Mouse (Mus musculus) heart, adult 2 months (tissue): ENCODE measurements around the gene Traf3ip1. TPM values are rescaled to one million over a fixed set of nuclear protein-coding genes. Genes with fewer than 3 reads are reported as not detected.

ENCODE experiments used
- DNase-seq, 2 experiments: peaks; one replicate each; pipeline ENCODE4 v3.0.0; 2021
- H3K27ac ChIP-seq: fragments of 200-600 bp; 2 replicates; pipeline ENCODE4 v1.8.1; 2022
- H3K27me3 ChIP-seq: fragments of 200-500 bp; 2 replicates; pipeline ENCODE4 v1.6.1; 2012; ENCODE audit warnings: mild to moderate bottlenecking, low read length, inconsistent platforms, mixed read lengths; ENCODE audit not compliant: control insufficient read depth, insufficient read depth
- H3K36me3 ChIP-seq: fragments of 200-500 bp; 2 replicates; pipeline ENCODE4 v1.6.1; 2012; ENCODE audit warnings: low read length, inconsistent platforms; ENCODE audit not compliant: control insufficient read depth, insufficient read depth
- H3K4me1 ChIP-seq: fragments of 200-500 bp; 2 replicates; pipeline ENCODE4 v1.6.1; 2011; ENCODE audit warnings: low read length; ENCODE audit not compliant: control insufficient read depth, insufficient read depth
- H3K4me3 ChIP-seq: fragments of 200-600 bp; 2 replicates; pipeline ENCODE4 v1.8.1; 2022
- H3K79me2 ChIP-seq: fragments of 200-500 bp; replicated peaks from 2 replicates; pipeline ENCODE4 v1.6.1; 2012; ENCODE audit warnings: mild to moderate bottlenecking, inconsistent platforms, low read length, moderate library complexity, mixed read lengths; ENCODE audit not compliant: control insufficient read depth, insufficient read depth
- H3K9ac ChIP-seq: fragments of 200-500 bp; 2 replicates; pipeline ENCODE4 v1.6.1; 2012; ENCODE audit warnings: low read depth, mild to moderate bottlenecking, control low read depth, inconsistent platforms, low read length, mixed read lengths
- CTCF ChIP-seq: fragments of 200-600 bp; IDR thresholded peaks from 2 replicates; pipeline ENCODE4 v1.8.1; 2022; ENCODE audit warnings: antibody characterized with exemption, mild to moderate bottlenecking, moderate library complexity
- EP300 ChIP-seq: fragments of 200-500 bp; IDR thresholded peaks from 2 replicates; pipeline ENCODE4 v1.6.1; 2011; ENCODE audit warnings: low read depth, low read length, control low read depth; ENCODE audit not compliant: insufficient read depth
- POLR2A ChIP-seq: fragments of 200-500 bp; IDR thresholded peaks from 2 replicates; pipeline ENCODE4 v1.6.1; 2011; ENCODE audit warnings: mild to moderate bottlenecking, low read depth, low read length, control low read depth; ENCODE audit not compliant: insufficient read depth
- WGBS: fragments of 180-500 bp; shearing (Covaris S2); methylation state at CpG from one replicate; pipeline ENCODE4 v1.1.7; 2018; 5-methylcytosine and 5-hydroxymethylcytosine counted together
- intact Hi-C: fragments of 180-260 bp; cut with DNase I; formaldehyde crosslinking; loops from one replicate; pipeline ENCODE4 v1.15.1; 2025
- polyA plus RNA-seq: library from polyadenylated mRNA; depleted of rRNA; stranded (reverse); fragments of >200 nt; gene quantifications from 2 replicates; pipeline ENCODE4 v1.2.3, GENCODE M21; 2012
- total RNA-seq, 2 experiments: library from RNA; stranded (reverse); gene quantifications; 2 replicates each; pipeline ENCODE4 v1.2.3; 2021

The Traf3ip1 gene
- total and polyA plus RNA-seq, 3 experiments: 5.0 to 5.1 (median 5.0) TPM

DNA sequence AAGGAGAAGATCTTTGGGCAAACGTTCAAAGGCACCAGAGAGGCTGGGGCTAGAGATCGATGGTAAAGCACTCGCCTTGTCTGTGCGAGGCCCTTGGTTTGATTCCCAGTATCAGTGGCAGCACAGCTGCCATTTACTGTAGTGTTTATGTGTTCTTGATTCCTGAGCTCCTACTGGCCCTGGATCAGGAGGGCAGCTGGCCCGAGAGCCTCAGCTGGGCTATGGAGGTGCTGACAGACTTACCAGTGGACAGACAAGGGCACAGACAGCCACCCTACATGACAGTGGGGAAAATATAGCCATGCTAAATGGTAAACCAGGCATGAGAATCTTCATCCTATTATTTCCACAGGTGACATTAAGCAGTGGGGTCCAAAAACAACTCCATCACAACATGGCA lies 43.6 kb upstream of the Traf3ip1 start:
- WGBS: 66% methylated on average over 5 of the region's 5 CpGs
- H3K79me2 ChIP-seq: 0 out of 2 replicates have a peak, but pooled peaks cover 2% of the 10 kb centered on the region
- peaks cover 34% of the 10 kb centered on the region for H3K4me1 ChIP-seq
- no peak overlapping the region for H3K9ac ChIP-seq
- TF ChIP-seq EP300 (no peak), POLR2A (no peak), CTCF (no peak)
- peak in 1 of 2 experiments; percentile 40 for DNase-seq
- H3K36me3 ChIP-seq: peaks cover 12% of the 10 kb centered on the region
- intact Hi-C loops: no loop called here
- H3K27ac ChIP-seq: peak overlapping the region; percentile 36
- no peaks in the 10 kb centered on the region for H3K27me3 ChIP-seq
- H3K4me3 ChIP-seq: no peak overlapping the region

DNA sequence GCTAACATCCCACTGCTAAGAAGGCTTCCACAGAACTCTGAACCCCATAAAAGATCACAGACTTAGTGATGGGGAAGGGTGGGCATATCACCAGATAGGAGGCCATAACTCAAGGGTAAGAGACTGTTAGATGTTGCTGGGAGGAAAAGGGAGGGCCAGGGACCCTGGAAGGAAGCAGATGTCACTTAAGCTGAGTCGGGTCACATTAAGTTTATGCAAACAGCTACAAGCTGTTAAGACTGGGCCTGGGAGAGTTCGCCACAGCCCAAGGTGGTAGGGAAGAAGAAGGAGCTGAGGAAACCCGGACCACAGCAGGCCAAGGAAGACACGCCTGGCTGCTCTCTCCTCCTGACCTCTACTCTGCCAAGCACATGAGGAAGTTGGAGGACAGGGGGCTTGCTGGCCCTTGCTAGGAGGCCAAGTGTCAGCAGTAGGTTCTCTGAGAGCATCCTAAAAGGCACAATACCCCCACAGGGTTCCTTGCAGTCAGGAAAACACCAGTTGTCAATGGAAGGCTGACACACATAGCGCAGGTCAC lies 42.8 kb upstream of the Traf3ip1 start:
- H3K36me3 ChIP-seq: peaks cover 12% of the 10 kb centered on the region
- H3K27me3 ChIP-seq: no peaks in the 10 kb centered on the region
- intact Hi-C loops: no loop called here
- 61% methylated on average over 5 of the region's 5 CpGs for WGBS
- H3K27ac ChIP-seq: peak overlapping the region; percentile 7; the same call in 1 of the 2 replicates
- H3K79me2 ChIP-seq: 0 out of 2 replicates have a peak, but pooled peaks cover 2% of the 10 kb centered on the region
- H3K9ac ChIP-seq: no peak overlapping the region
- DNase-seq: no peak
- peaks cover 31% of the 10 kb centered on the region for H3K4me1 ChIP-seq
- H3K4me3 ChIP-seq: no peak overlapping the region
- no peak for TF ChIP-seq POLR2A
- TF ChIP-seq EP300: no peak
- TF ChIP-seq CTCF: no peak

DNA sequence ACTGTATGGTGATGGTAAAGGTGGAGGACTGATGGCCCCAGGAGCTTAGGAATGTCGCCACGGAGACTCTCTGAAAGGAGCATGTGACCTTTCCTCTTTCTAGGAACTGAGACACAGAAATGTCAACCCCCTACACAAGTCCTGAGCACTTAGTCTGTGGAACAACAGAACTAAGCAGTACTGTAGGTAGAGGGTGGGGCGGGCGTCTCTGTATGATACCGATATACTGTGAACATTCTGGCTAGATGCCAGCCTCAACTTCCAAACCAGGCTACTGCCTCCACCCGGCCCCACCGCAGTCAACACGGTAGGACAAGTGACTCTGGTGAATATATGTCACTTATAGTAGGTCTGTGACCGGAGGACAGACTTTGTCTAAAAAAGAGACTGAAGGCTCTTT lies 40.5 kb upstream of the Traf3ip1 start:
- intact Hi-C loops: no loop called here
- no peak overlapping the region for H3K9ac ChIP-seq
- DNase-seq: peak in 1 of 2 experiments; percentile 20
- H3K4me3 ChIP-seq: no peak overlapping the region
- no peaks in the 10 kb centered on the region for H3K27me3 ChIP-seq
- TF ChIP-seq POLR2A (no peak), CTCF (no peak), EP300 (no peak)
- H3K4me1 ChIP-seq: peaks cover 32% of the 10 kb centered on the region
- peaks cover 5% of the 10 kb centered on the region for H3K36me3 ChIP-seq
- H3K27ac ChIP-seq: no peak overlapping the region
- 71% methylated on average over 9 of the region's 9 CpGs for WGBS
- 0 out of 2 replicates have a peak, but pooled peaks cover 2% of the 10 kb centered on the region for H3K79me2 ChIP-seq

DNA sequence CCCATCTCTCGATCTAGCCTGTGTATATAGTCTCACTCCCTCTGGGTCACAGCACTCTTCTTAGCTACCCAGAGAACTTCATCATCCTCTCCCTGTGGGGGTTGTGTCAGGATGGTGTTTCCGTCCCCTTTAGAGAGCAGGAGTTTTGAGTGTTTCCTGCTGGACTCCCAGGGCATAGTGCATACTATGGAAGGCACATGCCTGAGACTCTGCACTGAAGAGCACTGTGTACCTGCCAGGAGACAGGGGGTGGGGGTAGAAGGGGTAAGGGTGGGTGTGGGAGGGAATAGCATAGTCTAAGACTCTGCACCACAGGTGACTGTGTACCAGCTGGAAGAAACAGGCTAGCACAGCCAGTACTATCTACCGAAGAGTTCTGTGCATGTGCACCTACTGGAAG lies 40.1 kb upstream of the Traf3ip1 start:
- Histone ChIP-seq H3K9ac (no peak overlapping the region), H3K27me3 (no peaks in the 10 kb centered on the region), H3K36me3 (peaks cover 1% of the 10 kb centered on the region; the same call in 1 of the 2 replicates), H3K79me2 (0 out of 2 replicates have a peak, but pooled peaks cover 2% of the 10 kb centered on the region), H3K27ac (no peak overlapping the region; the same call in 1 of the 2 replicates), H3K4me1 (peaks cover 30% of the 10 kb centered on the region), H3K4me3 (no peak overlapping the region)
- no peak for DNase-seq
- TF ChIP-seq CTCF: no peak
- TF ChIP-seq EP300: no peak
- TF ChIP-seq POLR2A: no peak
- intact Hi-C loops: no loop called here
- 66% methylated on average over 3 of the region's 3 CpGs for WGBS

DNA sequence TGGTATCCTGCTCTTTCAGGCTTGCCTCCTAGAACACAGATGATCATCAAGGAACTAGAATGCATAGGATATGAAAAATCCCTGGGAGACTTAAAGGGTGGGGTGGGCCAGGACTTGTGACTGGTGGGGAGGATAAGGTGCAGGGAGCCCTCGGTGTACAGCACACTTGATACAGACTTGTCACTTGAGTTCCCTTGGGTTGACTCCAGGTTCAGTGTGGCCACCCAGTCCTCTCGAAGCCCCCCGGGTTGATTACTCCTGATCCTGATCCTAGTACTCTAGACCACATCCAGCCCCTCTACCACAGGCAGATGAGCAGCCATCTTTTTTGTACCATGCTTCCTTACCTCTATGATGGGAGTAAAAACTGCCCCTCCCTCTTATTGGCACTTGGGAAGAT lies 39.5 kb upstream of the Traf3ip1 start:
- peak overlapping the region; percentile 86 for H3K27ac ChIP-seq
- no peak overlapping the region for H3K9ac ChIP-seq
- 0 out of 2 replicates have a peak, but pooled peaks cover 2% of the 10 kb centered on the region for H3K79me2 ChIP-seq
- no peak for TF ChIP-seq EP300
- no peak for TF ChIP-seq CTCF
- TF ChIP-seq POLR2A: no peak
- H3K4me3 ChIP-seq: no peak overlapping the region
- intact Hi-C loops: no loop called here
- H3K27me3 ChIP-seq: no peaks in the 10 kb centered on the region
- WGBS: 85% methylated on average over 3 of the region's 3 CpGs
- H3K4me1 ChIP-seq: peaks cover 30% of the 10 kb centered on the region
- DNase-seq: no peak
- H3K36me3 ChIP-seq: no peaks in the 10 kb centered on the region; the same call in 1 of the 2 replicates

DNA sequence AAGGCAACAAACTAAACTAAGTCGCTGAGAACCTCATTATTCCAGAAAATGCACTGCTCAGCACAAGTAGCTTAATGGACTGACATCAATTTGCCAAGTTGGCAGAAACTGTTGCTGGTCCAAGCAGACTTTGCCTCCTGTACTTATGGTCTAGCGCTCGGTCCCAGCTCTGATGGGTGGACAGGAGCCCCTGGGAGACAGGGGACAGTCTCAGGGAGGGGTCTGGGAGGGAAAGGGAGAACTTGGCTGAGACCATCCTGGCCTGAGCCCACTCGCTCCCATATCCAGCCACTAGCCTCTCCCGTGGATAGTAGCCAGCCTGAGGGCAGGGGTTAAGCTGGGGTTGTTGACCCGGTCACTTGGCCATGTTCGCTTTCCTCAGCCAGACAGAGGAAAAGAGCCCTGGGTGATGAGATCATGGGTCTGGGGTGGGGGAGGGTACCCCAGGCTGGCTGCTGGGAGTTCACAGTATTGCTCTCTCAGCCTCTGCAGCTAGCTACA lies 38.7 kb upstream of the Traf3ip1 start:
- H3K4me1 ChIP-seq: peaks cover 30% of the 10 kb centered on the region
- DNase-seq: peak; percentile 83
- no peaks in the 10 kb centered on the region for H3K27me3 ChIP-seq
- H3K27ac ChIP-seq: peak overlapping the region; percentile 86
- peak overlapping the region; percentile 44 for H3K9ac ChIP-seq
- 0 out of 2 replicates have a peak, but pooled peaks cover 2% of the 10 kb centered on the region for H3K79me2 ChIP-seq
- H3K4me3 ChIP-seq: peak overlapping the region; percentile 10; the same call in 1 of the 2 replicates
- H3K36me3 ChIP-seq: no peaks in the 10 kb centered on the region; the same call in 1 of the 2 replicates
- 40% methylated on average over 7 of the region's 7 CpGs for WGBS
- no peak for TF ChIP-seq POLR2A
- no peak for TF ChIP-seq CTCF
- TF ChIP-seq EP300: no peak
- intact Hi-C loops: no loop called here
